Mouse (Mus musculus) G1E-ER4 (cell line): ENCODE results near the gene Ddx23. TPM values are rescaled to one million over a fixed set of nuclear protein-coding genes. Genes with fewer than 3 reads are reported as not detected.

Experiments used
- GATA1 ChIP-seq: IDR thresholded peaks from one replicate; pipeline ENCODE4 v1.8.0; 2012; ENCODE audit warnings: low read length, inconsistent platforms
- polyA plus RNA-seq: library from polyadenylated mRNA; stranded (reverse); fragments of >175 nt; gene quantifications from 2 replicates; pipeline ENCODE4 v1.2.3, GENCODE M21; 2012

Ddx23 gene
- polyA plus RNA-seq, 1 experiment = 120 TPM

DNA sequence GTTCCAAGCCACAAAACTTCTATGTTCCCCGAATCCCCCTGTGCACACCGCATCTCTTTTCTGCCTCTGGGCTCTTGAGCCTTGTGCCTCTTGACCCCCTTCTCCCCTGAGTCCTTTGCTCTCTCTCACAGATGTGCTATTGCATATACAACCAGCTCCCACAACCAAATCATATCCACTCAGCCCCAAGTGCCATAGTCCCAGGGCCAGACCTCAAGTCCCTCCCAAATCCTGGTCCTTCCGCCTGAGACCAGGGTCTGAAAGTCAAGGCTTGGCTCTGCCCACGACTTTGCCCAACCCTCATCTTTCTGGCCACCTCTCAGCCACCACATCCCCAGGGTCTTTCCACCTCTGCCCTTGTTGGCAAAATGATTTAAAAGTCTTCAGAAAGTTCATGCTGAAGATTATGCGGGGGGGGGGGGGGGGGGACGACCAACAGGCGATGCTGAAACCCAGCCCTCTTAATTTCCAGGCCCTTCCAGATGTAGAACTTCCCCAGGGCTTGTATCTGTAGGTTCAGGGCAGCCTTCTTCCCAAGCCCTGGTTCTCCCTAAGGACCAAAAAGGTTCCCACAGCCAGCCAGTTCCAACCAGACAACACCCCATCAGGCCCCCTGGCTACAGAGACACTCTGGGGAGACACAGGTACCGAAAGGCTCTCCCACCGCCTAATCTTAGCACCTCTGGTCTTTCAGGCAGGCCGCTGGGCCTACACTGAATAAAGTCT, 54.5 kb downstream of the Ddx23 start:
- no peak for TF ChIP-seq GATA1

DNA sequence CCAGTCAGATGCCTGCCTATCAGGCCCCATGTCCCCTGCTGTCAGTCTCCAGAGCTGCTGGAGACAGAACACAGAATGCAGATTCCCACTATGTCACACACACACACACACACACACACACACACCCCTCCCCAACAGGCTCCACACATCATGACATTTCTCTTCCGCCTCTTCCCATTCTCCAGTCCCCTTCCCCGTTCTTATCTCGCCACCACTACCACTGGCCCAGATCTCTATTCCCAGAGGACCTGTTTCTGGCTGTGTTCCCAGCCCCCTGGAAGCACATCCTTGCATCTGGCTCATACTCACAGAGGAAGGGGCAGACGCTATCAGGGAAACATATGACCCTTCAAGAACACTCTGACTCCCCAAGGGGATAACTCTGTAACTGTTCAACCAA, 55.1 kb downstream of the Ddx23 start:
- no peak for TF ChIP-seq GATA1

DNA sequence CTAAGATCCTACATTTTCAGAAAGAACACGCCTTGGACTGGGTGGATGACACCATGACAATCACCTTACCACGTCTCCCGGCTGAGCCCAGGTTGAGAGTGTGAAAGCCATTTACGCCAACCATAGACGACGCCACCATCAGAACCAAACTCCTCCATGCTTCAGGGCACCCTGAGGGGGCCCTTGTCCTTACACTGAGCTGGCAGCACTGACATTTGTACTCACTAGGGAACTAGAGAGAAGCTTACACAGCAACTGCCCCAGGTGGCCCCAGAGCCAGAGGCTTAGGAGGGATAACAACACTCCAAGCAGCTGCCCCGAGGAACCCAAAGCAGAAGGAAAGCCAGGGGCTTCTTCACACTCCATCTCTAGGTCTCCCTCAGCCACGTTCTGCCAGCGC, 56.0 kb downstream of the Ddx23 start:
- no peak for TF ChIP-seq GATA1

DNA sequence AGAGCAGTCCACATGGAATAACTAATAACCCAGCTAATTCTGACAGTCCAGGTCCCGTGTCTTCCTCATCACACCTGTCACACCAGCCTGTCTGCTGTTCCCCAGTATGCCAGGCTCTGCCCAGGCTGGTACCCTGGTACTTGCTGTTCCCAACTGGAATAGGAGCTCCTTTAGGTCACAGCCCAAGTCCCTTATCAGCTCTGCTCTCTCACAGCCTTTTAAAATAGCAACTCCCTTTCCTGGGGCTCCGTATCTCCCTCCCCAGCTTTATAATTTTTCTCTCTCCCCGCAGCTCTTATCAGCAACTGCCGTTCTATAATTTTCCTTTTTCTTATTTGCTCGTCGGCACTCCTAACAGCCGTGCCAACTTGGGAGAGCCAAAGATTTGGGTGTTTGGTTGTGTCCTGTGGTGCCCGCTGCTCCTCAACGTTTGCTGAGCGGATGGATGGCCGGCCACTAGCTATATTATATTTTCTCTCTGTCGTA, 56.6 kb downstream of the Ddx23 start:
- TF ChIP-seq GATA1 = peak; percentile 80

DNA sequence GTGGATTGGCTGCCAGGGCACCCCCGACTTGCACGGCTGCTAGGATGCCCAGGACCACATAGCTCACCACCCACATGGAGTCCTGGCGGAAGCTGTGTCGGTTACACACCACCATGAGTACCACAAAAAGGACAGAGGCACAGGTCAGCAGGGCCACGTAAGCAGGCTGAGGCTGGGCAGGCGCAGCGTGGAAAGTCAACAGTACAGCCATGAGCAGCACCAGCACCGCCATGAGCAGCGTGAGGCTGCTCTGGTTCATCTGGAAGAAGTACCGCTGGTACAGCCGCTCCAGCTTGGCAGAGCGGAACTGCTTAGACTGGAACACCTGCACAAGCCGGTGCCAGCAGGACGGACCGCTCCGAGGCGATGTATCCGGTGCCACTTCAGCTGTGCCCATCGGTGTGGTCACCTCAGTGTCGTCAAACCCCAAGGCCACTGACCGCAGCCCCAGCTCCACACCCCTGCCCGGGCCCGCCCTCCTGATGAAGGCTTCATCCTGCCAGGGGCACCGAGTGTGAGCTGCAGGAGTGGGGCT, 58.6 kb downstream of the Ddx23 start:
- no peak for TF ChIP-seq GATA1

DNA sequence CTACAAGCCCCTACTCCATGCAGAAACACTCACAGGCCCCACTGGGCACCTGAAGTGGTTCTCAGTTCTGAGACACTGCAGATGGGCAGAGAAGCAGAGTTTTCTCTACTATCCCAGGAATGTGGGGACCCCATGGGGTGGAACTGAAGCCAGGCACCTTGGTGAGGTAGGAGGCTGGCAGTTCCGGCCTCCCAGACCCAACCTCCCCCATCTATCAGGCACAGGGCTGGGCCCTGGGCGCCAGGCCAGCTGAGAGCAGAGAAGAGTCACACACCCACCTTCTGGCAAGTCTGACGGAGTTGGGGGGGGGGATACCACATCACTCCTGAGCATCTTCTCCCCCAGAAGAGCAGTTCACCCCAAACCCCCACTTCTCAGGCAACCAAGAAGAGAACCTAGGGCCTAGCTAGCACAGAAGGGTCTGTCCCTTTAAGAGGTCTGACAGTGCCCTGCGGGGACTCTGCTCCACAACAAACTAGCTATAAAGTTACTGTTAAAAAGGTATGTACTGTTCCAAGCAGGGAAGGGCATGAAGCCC, 59.7 kb downstream of the Ddx23 start:
- TF ChIP-seq GATA1 = no peak

DNA sequence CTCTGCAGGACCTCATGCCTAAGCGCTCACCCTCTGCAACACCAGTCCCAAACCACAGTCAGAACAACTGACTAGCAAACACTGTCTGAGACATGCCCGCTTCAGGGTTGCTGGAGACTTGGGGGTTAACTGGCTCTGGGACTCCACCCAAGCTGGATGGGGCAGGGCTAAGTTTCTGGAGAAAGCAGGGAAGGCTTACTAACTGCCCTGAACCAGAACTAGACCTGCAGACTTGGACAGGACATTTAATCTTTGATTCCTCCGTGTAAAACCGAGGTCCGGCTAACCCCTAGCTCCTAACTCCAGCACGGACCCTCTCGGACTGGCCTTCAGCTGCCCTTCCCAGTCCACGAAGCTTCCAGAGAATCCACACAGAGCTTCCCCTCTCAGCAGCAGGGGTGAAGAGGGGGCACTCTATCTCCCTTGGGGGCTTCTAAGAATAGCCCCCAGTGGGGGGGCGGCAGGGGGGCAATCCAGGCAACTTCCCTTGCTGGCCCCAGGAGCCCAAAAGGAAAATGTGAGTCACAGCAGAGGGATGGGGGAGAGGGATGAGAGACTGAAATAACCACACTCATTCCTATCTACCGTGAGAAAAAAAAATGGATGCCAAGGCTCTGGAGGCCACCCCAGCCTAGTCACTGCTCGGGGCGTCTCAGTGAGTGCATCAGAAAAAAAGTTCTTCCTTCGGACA, 60.4 kb downstream of the Ddx23 start:
- no peak for TF ChIP-seq GATA1

DNA sequence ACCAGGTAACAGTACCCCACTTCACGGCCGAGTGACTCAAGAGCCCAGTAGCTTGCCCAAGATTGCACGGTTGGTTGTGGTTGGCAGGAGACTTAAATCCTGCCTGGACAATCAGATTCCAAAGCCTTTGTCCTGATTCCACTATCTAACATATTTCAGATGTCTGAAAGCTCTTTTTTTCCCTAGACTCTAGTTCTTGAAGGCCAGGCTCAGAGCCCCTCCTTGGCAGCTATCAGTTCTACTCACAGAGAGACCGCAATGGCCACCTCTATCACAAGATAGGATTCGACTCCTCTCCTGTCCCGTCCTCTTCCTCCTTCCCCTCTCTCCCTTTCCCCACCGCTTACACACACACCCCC, 60.9 kb downstream of the Ddx23 start:
- TF ChIP-seq GATA1 = no peak

DNA sequence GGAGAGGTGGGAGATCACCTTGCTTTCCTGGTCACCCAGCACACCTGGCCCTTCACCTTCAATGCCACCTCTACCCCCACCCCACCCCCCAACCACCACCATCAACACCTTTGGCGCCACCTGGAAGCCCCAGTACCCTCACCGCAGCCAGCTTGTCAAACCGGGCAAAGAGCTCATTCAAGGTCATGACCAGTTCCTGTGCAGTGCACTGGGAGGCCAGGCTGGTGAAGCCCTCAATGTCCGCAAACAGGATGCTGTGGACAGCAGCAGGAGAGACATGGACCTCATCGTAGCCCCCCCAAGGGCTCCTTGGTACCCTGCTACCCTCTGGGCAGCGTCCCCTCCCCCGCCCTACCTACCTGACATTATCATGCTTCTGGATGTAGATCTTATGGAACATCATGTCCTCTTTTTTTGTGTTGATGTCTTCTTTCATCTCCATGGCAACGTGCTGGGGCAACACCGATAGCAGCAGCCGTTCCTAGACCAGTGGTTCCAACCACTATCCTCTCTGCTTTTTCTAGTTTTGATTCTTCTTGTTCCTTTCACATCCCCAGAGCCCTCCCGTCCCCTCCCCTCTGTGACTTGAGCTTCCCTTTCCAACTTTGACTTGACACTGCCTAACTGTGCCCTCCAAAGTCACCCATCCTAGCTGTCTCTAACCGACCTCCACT, 62.5 kb downstream of the Ddx23 start:
- no peak for TF ChIP-seq GATA1

DNA sequence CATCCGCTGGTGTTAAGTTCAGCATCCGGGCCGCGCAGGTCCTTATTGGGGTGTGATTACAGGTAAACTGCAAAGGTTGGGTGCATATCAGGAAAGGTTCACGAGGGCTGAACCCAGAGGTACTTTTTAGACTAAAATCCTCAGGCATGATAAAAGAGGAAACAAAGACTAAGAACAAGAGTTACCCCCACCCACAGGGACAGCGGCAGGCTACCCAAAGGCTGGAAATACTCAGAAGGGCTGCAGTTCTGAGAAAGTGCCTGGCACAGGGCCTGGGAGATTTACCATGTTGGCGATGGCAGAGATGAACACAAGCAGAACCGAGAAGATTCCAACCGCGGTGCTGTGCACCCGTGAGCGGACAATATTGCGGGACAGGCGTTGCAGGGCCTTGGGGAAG, 66.1 kb downstream of the Ddx23 start:
- TF ChIP-seq GATA1 = no peak

Other genes starting within 250 kb of the Ddx23 start
- not detected in 2 replicates for gene Olfr282, start 231.7 kb downstream of the Ddx23 start, polyA plus RNA-seq
- gene Olfr281, start 210.3 kb downstream of the Ddx23 start, polyA plus RNA-seq = not detected in 2 replicates
- gene OR5BS1P, start 193.0 kb downstream of the Ddx23 start, polyA plus RNA-seq = not detected in 2 replicates
- gene Lalba, start 180.2 kb downstream of the Ddx23 start, polyA plus RNA-seq = not detected in 2 replicates
- gene Olfr279, start 170.5 kb downstream of the Ddx23 start, polyA plus RNA-seq = not detected in 2 replicates
- 43.8 and 46.5 TPM in 2 replicates for gene Kansl2, start 128.6 kb downstream of the Ddx23 start, polyA plus RNA-seq
- 2.6 and 3.5 TPM in 2 replicates for gene Ccnt1, start 92.0 kb downstream of the Ddx23 start, polyA plus RNA-seq
- not detected in 2 replicates for gene 4930415O20Rik, start 91.9 kb downstream of the Ddx23 start, polyA plus RNA-seq
- gene Adcy6, start 52.8 kb downstream of the Ddx23 start, polyA plus RNA-seq = 16.9 and 17.3 TPM in 2 replicates
- 0.39 and 0.45 TPM in 2 replicates for gene Cacnb3, start 32.1 kb downstream of the Ddx23 start, polyA plus RNA-seq
- gene Rnd1, start 14.6 kb upstream of the Ddx23 start, polyA plus RNA-seq = 0.08 and 0.09 TPM in 2 replicates
- gene Ccdc65, start 45.3 kb upstream of the Ddx23 start, polyA plus RNA-seq = not detected in 2 replicates
- gene Fkbp11, start 65.3 kb upstream of the Ddx23 start, polyA plus RNA-seq = 9.6 and 10.2 TPM in 2 replicates
- gene Arf3, start 100.3 kb upstream of the Ddx23 start, polyA plus RNA-seq = 37.5 and 43.4 TPM in 2 replicates
- not detected in 2 replicates for gene Wnt10b, start 115.3 kb upstream of the Ddx23 start, polyA plus RNA-seq
- not detected in 2 replicates for gene Wnt1, start 127.0 kb upstream of the Ddx23 start, polyA plus RNA-seq
- 0.14 and 0.15 TPM in 2 replicates for gene Ddn, start 146.6 kb upstream of the Ddx23 start, polyA plus RNA-seq
- gene Prkag1, start 168.6 kb upstream of the Ddx23 start, polyA plus RNA-seq = 131 and 155 TPM in 2 replicates
- 38.0 and 38.1 TPM in 2 replicates for gene Kmt2d, start 208.3 kb upstream of the Ddx23 start, polyA plus RNA-seq
- gene Rhebl1, start 231.6 kb upstream of the Ddx23 start, polyA plus RNA-seq = 2.4 and 2.7 TPM in 2 replicates
- not detected in 2 replicates for gene Dhh, start 235.6 kb upstream of the Ddx23 start, polyA plus RNA-seq